Mouse (Mus musculus) forebrain, embryonic 11.5 days (tissue): Measurements from ENCODE around the gene Tmem215. TPM values are rescaled to one million over a fixed set of nuclear protein-coding genes. Genes with fewer than 3 reads are reported as not detected.

ENCODE experiments used
- polyA plus RNA-seq: library from polyadenylated mRNA; unstranded; fragments of >200 nt; fragmentation: Nextera tagmentation; extraction: Ambion mirVana; gene quantifications from 2 replicates; pipeline ENCODE4 v1.2.1, GENCODE M21; 2014

The Tmem215 gene
- polyA plus RNA-seq, 1 experiment from 2014 or later = 0.29 TPM

Other genes with a start within 250 kb of the Tmem215 start
- 3.0 and 3.4 TPM in 2 replicates for gene Ddx58, start 232.4 kb upstream of the Tmem215 start, polyA plus RNA-seq
- gene Smim27, start 202.6 kb upstream of the Tmem215 start, polyA plus RNA-seq = 28.8 and 30.1 TPM in 2 replicates
- gene Topors, start 202.3 kb upstream of the Tmem215 start, polyA plus RNA-seq = 51.3 and 54.2 TPM in 2 replicates
- gene Ndufb6, start 192.8 kb upstream of the Tmem215 start, polyA plus RNA-seq = 279 and 281 TPM in 2 replicates
- 35.1 and 36.6 TPM in 2 replicates for gene Aptx, start 231.0 kb downstream of the Tmem215 start, polyA plus RNA-seq
- 640 and 645 TPM in 2 replicates for gene Dnaja1, start 250.0 kb downstream of the Tmem215 start, polyA plus RNA-seq